Mouse (Mus musculus): ENCODE results near the gene Ptch1. TPM values are rescaled to one million over a fixed set of nuclear protein-coding genes. Genes with fewer than 3 reads are reported as not detected.
A peak's percentile ranks its signal among the peaks of the same experiment; 100 is the strongest.

Ptch1 gene
- polyA plus RNA-seq, 1 experiment from 2014 or later: 33.5 TPM

GRCm38 (mm10) chr13:63544119-63544966 is 29.1 kb downstream of the Ptch1 start:
- H3K27me3 ChIP-seq (replicated peaks; ENCODE audit: low read depth, poor library complexity, severe bottlenecking): no peaks in the 10 kb centered on the region
- H3K27ac ChIP-seq (replicated peaks): no peak overlapping the region
- no peaks in the 10 kb centered on the region for H3K9me3 ChIP-seq
- DNase-seq (ENCODE audit: low spot score): no peak
- no peak overlapping the region for H3K4me3 ChIP-seq
- peaks cover 60% of the 10 kb centered on the region for H3K4me1 ChIP-seq
- 75% methylated on average over 13 of the region's 13 CpGs for WGBS
- H3K36me3 ChIP-seq (replicated peaks): peaks cover 96% of the 10 kb centered on the region

GRCm38 (mm10) chr13:63543459-63543858 is 29.9 kb downstream of the Ptch1 start:
- H3K4me1 ChIP-seq: peaks cover 51% of the 10 kb centered on the region
- no peaks in the 10 kb centered on the region for H3K9me3 ChIP-seq
- DNase-seq (ENCODE audit: low spot score): no peak
- H3K36me3 ChIP-seq (replicated peaks): peaks cover 100% of the 10 kb centered on the region
- H3K27ac ChIP-seq (replicated peaks): no peak overlapping the region; the same call in 1 of the 2 replicates
- no peak overlapping the region for H3K4me3 ChIP-seq
- 40% methylated on average over 6 of the region's 6 CpGs for WGBS
- H3K27me3 ChIP-seq (replicated peaks; ENCODE audit: low read depth, poor library complexity, severe bottlenecking): no peaks in the 10 kb centered on the region

GRCm38 (mm10) chr13:63542796-63543384 is 30.5 kb downstream of the Ptch1 start:
- no peak overlapping the region for H3K27ac ChIP-seq (replicated peaks)
- WGBS: 70% methylated on average over 3 of the region's 3 CpGs

GRCm38 (mm10) chr13:63541510-63541909 is 31.9 kb downstream of the Ptch1 start:
- DNase-seq (ENCODE audit: low spot score): peak; percentile 43
- Histone ChIP-seq H3K4me1 (peaks cover 49% of the 10 kb centered on the region), H3K4me3 (no peak overlapping the region), H3K27ac (replicated peaks) (no peak overlapping the region), H3K9me3 (no peaks in the 10 kb centered on the region), H3K27me3 (replicated peaks; ENCODE audit: low read depth, poor library complexity, severe bottlenecking) (no peaks in the 10 kb centered on the region), H3K36me3 (replicated peaks) (peaks cover 100% of the 10 kb centered on the region)

More at GRCm38 (mm10) chr13:63542796-63543384, 30.5 kb downstream of the Ptch1 start:
- Histone ChIP-seq H3K4me1 (peaks cover 49% of the 10 kb centered on the region), H3K9me3 (no peaks in the 10 kb centered on the region), H3K4me3 (no peak overlapping the region), H3K27me3 (replicated peaks; ENCODE audit: low read depth, poor library complexity, severe bottlenecking) (no peaks in the 10 kb centered on the region), H3K36me3 (replicated peaks) (peaks cover 100% of the 10 kb centered on the region)
- no peak for DNase-seq (ENCODE audit: low spot score)

GRCm38 (mm10) chr13:63540584-63540983 is 32.8 kb downstream of the Ptch1 start:
- H3K36me3 ChIP-seq (replicated peaks): peaks cover 100% of the 10 kb centered on the region
- H3K4me3 ChIP-seq: no peak overlapping the region
- WGBS: 89% methylated on average over 12 of the region's 12 CpGs
- no peak for DNase-seq (ENCODE audit: low spot score)
- H3K27ac ChIP-seq (replicated peaks): no peak overlapping the region
- no peaks in the 10 kb centered on the region for H3K27me3 ChIP-seq (replicated peaks; ENCODE audit: low read depth, poor library complexity, severe bottlenecking)
- no peaks in the 10 kb centered on the region for H3K9me3 ChIP-seq
- peaks cover 44% of the 10 kb centered on the region for H3K4me1 ChIP-seq

GRCm38 (mm10) chr13:63534981-63535380 is 38.4 kb downstream of the Ptch1 start:
- Histone ChIP-seq H3K27me3 (replicated peaks; ENCODE audit: low read depth, poor library complexity, severe bottlenecking) (no peaks in the 10 kb centered on the region), H3K27ac (replicated peaks) (no peak overlapping the region), H3K36me3 (replicated peaks) (peaks cover 100% of the 10 kb centered on the region), H3K4me3 (no peak overlapping the region), H3K4me1 (peaks cover 10% of the 10 kb centered on the region), H3K9me3 (no peaks in the 10 kb centered on the region)
- 81% methylated on average over 4 of the region's 4 CpGs for WGBS
- no peak for DNase-seq (ENCODE audit: low spot score)

GRCm38 (mm10) chr13:63530857-63531256 is 42.5 kb downstream of the Ptch1 start:
- no peak for DNase-seq (ENCODE audit: low spot score)
- 83% methylated on average over 9 of the region's 9 CpGs for WGBS
- Histone ChIP-seq H3K27me3 (replicated peaks; ENCODE audit: low read depth, poor library complexity, severe bottlenecking) (no peaks in the 10 kb centered on the region), H3K4me3 (no peak overlapping the region), H3K36me3 (replicated peaks) (peaks cover 100% of the 10 kb centered on the region), H3K4me1 (peaks cover 51% of the 10 kb centered on the region), H3K27ac (replicated peaks) (no peak overlapping the region), H3K9me3 (no peaks in the 10 kb centered on the region)

- H3K36me3 ChIP-seq (replicated peaks): peaks cover 100% of the 10 kb centered on the region
Observed at GRCm38 (mm10) chr13:63530371-63530764, 43.0 kb downstream of the Ptch1 start.

GRCm38 (mm10) chr13:63529602-63530370 is 43.6 kb downstream of the Ptch1 start:
- H3K27me3 ChIP-seq (replicated peaks; ENCODE audit: low read depth, poor library complexity, severe bottlenecking): no peaks in the 10 kb centered on the region
- no peak for DNase-seq (ENCODE audit: low spot score)
- H3K27ac ChIP-seq (replicated peaks): no peak overlapping the region
- WGBS: 55% methylated on average over 3 of the region's 3 CpGs
- peaks cover 62% of the 10 kb centered on the region for H3K4me1 ChIP-seq
- H3K36me3 ChIP-seq (replicated peaks): peaks cover 100% of the 10 kb centered on the region
- no peaks in the 10 kb centered on the region for H3K9me3 ChIP-seq
- no peak overlapping the region for H3K4me3 ChIP-seq

More at GRCm38 (mm10) chr13:63530371-63530764, 43.0 kb downstream of the Ptch1 start:
- no peak overlapping the region for H3K27ac ChIP-seq (replicated peaks)
- WGBS: 47% methylated on average over 3 of the region's 3 CpGs
- DNase-seq (ENCODE audit: low spot score): no peak
- H3K4me1 ChIP-seq: peaks cover 56% of the 10 kb centered on the region
- H3K9me3 ChIP-seq: no peaks in the 10 kb centered on the region
- H3K27me3 ChIP-seq (replicated peaks; ENCODE audit: low read depth, poor library complexity, severe bottlenecking): no peaks in the 10 kb centered on the region
- H3K4me3 ChIP-seq: no peak overlapping the region

- Histone ChIP-seq H3K4me3 (peak overlapping the region; percentile 17; the same call in 1 of the 2 replicates), H3K27me3 (replicated peaks; ENCODE audit: low read depth, poor library complexity, severe bottlenecking) (no peaks in the 10 kb centered on the region), H3K4me1 (peaks cover 71% of the 10 kb centered on the region), H3K36me3 (replicated peaks) (peaks cover 100% of the 10 kb centered on the region), H3K9me3 (no peaks in the 10 kb centered on the region), H3K27ac (replicated peaks) (peak overlapping the region; percentile 71; the same call in 1 of the 2 replicates)
- WGBS: 12% methylated on average over 2 of the region's 2 CpGs
- no peak for DNase-seq (ENCODE audit: low spot score)
Observed at GRCm38 (mm10) chr13:63528852-63529251, 44.5 kb downstream of the Ptch1 start.

- Histone ChIP-seq H3K4me3 (peak overlapping the region; percentile 17), H3K4me1 (peaks cover 75% of the 10 kb centered on the region), H3K27me3 (replicated peaks; ENCODE audit: low read depth, poor library complexity, severe bottlenecking) (no peaks in the 10 kb centered on the region), H3K36me3 (replicated peaks) (peaks cover 100% of the 10 kb centered on the region), H3K9me3 (no peaks in the 10 kb centered on the region), H3K27ac (replicated peaks) (peak overlapping the region; percentile 71)
- WGBS: 4% methylated on average over 5 of the region's 5 CpGs
- DNase-seq (ENCODE audit: low spot score): peak; percentile 84
Observed at GRCm38 (mm10) chr13:63528164-63528675, 45.2 kb downstream of the Ptch1 start.

- H3K9me3 ChIP-seq: no peaks in the 10 kb centered on the region
- no peak overlapping the region for H3K4me3 ChIP-seq
- 44% methylated on average over 11 of the region's 11 CpGs for WGBS
- H3K36me3 ChIP-seq (replicated peaks): peaks cover 99% of the 10 kb centered on the region
- peaks cover 78% of the 10 kb centered on the region for H3K4me1 ChIP-seq
- 0 out of 2 replicates have a peak overlapping the region, but pooled peaks have one; percentile 44 for H3K27ac ChIP-seq (replicated peaks)
- H3K27me3 ChIP-seq (replicated peaks; ENCODE audit: low read depth, poor library complexity, severe bottlenecking): no peaks in the 10 kb centered on the region
- DNase-seq (ENCODE audit: low spot score): peak; percentile 38
Observed at GRCm38 (mm10) chr13:63525571-63526197, 47.7 kb downstream of the Ptch1 start.

All from embryonic facial prominence, embryonic 10.5 days (tissue).